Mouse (Mus musculus): ENCODE measurements around the gene Tex11.
A peak's percentile ranks its signal among the peaks of the same experiment; 100 is the strongest.
"Not testable (repeated sequence)": the region's sequence is repeated elsewhere in the genome, so short reads cannot be mapped to it uniquely, and the experiment has no call there.

Tex11 gene

GRCm38 (mm10) chrX:101059541-101059940 is at the start of gene Tex11:
Gene Tex11 (minus strand): TSS chrX:101059667.
- no peak for DNase-seq (ENCODE audit: low spot score)

DNA sequence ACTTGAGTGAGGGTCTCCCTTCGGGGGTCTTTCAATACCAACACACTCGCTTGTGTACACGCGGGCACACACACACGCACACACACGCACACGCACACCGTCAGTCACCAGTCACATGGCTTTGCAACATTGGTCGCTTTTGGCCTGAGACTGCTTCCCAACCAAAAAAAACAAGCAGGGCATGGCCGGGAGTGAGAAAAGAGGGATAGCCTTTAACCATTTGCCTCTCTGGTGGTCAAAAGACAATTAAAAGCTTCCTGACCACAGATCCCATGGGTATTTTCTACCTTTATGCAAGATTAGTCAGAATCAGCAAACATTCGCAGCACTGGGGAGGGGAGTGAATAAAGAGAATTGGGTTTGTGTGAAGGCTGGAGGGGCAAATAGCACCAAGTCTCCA is 26.5 kb upstream of the Tex11 start, which contains the start of gene Slc7a3:
Slc7a3 (minus strand) TSS at position 101 of the 400 bp plus-strand sequence.
- DNase-seq (ENCODE audit: low spot score): no peak

- not testable (repeated sequence) for DNase-seq (ENCODE audit: low spot score)
These were observed 25.7 kb upstream of the Tex11 start for GRCm38 (mm10) chrX:101085211-101085610.

DNA sequence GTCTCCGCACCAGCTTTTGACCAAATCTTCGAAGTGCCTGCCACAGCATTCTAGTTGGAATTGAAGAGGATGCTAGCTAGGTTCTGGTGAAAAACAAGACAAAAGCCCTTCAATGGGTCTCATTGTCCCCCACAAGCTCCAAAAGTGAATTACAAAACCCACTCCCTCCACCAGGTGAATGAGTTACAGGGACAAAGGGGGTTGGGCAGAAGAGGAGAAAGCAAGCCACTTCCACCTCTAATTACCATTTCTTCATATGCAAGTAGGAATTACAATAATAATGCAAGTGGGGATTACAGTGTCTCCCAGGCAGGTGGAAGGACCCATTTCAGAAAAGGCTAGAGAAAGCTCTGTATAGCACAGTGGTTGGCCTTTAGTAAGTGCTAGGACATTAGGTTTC is 24.7 kb upstream of the Tex11 start:
- no peak for DNase-seq (ENCODE audit: low spot score)

- no peak for DNase-seq (ENCODE audit: low spot score)
These were observed 5.8 kb upstream of the Tex11 start for GRCm38 (mm10) chrX:101065245-101065644.

GRCm38 (mm10) chrX:101063503-101063902 is 4.0 kb upstream of the Tex11 start:
- no peak for DNase-seq (ENCODE audit: low spot score)

DNA sequence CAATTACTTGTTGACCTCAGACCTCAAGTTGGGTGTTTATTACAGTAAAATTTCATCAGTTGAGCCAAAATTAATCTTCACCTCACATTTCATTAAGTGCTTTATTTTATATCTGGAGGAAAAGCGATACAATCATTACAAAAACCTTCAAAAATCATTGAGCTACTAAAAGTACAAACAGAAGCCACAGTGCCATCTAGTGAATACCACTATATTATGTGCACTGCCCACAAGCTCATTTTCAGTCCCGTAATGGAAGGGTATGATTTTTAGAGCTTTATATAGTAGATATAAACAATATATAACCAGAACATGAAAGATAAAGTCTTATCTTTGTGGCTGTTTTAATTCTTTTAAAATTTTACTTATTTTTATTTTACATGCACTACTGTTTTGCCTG is 115.8 kb downstream of the Tex11 start:
- DNase-seq (ENCODE audit: low spot score): peak; percentile 5

- no peak for DNase-seq (ENCODE audit: low spot score)
These were observed 220.3 kb downstream of the Tex11 start for GRCm38 (mm10) chrX:100839211-100839610.

DNA sequence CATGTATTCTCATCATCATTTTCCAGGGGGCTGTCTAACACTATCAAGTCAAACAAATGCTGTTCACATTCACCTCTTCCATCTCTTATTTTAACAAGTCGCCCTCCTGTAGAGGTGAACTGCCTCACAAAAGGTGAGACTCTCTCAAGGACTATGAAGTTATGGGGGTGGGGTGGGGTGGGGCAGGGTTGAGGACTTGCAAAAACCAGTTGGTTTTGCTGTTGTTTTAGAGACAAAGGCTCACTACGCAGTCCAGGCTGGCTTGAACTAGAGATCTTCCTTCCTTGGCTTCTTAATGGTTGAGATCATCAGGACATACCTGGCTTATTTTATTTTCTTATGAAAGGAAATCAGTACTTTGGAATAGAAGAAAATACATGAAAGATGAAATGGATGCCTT is 226.7 kb downstream of the Tex11 start:
- no peak for DNase-seq (ENCODE audit: low spot score)

GRCm38 (mm10) chrX:100825557-100825956 is 233.9 kb downstream of the Tex11 start:
- DNase-seq (ENCODE audit: low spot score): no peak

- DNase-seq (ENCODE audit: low spot score): no peak
These were observed 238.3 kb downstream of the Tex11 start for GRCm38 (mm10) chrX:100821149-100821548.

GRCm38 (mm10) chrX:100818681-100819080 is 240.8 kb downstream of the Tex11 start:
- DNase-seq (ENCODE audit: low spot score): no peak

GRCm38 (mm10) chrX:100815766-100816165 is 243.7 kb downstream of the Tex11 start:
- no peak for DNase-seq (ENCODE audit: low spot score)

DNA sequence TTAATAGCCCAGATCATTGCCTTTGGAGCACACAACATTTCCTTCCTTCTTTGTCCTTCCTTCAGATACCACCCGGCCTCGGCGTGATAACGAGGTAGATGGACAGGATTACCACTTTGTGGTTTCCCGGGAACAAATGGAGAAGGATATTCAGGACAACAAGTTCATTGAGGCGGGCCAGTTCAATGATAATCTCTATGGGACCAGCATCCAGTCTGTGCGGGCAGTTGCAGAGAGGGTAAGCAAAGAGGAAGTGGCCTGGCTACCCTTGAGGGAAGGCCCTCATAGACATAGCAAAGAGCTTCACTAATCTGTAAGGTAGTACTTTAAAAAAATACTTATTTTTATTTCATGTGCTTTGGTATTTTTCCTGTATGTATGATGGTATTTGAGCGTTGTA is 245.3 kb downstream of the Tex11 start:
- no peak for DNase-seq (ENCODE audit: low spot score)

DNA sequence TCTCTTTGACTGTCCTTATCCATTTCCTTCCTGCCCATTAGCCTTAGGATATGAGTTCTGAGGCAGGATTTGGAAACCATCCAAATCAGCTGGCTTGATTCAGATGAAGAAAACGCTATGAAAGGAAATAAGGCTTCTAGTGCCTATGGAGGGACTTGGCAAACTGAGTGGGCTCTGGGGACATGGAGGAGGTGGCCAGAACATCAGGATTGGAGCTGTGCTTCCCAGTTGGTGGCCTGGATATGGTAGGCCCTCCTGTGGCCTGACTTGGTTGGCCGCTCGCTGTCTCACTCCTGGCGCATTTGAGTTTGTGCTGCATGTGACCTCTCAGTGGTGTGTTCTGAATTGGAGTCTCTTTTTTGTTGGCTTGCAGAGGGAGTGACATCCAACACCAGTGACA is 248.3 kb downstream of the Tex11 start:
- no peak for DNase-seq (ENCODE audit: low spot score)

- peak; percentile 66 for DNase-seq (ENCODE audit: low spot score)
These were observed 257.4 kb downstream of the Tex11 start for GRCm38 (mm10) chrX:100802034-100802433.

GRCm38 (mm10) chrX:100800643-100801042 is 258.8 kb downstream of the Tex11 start:
- peak; percentile 26 for DNase-seq (ENCODE audit: low spot score)

GRCm38 (mm10) chrX:100797851-100798527 is 261.5 kb downstream of the Tex11 start:
- no peak for DNase-seq (ENCODE audit: low spot score)

DNA sequence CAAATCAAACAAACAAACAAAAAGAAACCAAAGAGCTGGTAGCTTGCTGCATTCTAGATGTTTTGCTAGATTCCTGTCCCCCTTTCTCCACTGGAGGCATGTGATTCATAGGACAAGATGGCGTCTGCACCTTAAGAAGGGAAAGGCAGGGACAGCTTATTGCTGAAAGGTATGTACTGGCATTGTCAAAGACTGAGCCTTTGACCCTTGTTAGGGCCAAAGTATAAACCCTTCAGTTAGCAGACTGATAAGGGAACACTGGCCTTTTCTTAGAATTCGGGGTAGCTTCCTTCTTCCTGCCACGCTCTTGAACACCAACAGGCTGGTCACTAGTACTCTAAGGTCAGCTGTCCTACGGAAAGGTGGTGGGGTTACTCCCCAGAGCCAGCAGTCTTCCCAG is 262.1 kb downstream of the Tex11 start:
- DNase-seq (ENCODE audit: low spot score): no peak

- DNase-seq (ENCODE audit: low spot score): peak; percentile 33
These were observed 262.8 kb downstream of the Tex11 start for GRCm38 (mm10) chrX:100796741-100797090.

- peak; percentile 18 for DNase-seq (ENCODE audit: low spot score)
These were observed 263.3 kb downstream of the Tex11 start for GRCm38 (mm10) chrX:100796041-100796740.

DNA sequence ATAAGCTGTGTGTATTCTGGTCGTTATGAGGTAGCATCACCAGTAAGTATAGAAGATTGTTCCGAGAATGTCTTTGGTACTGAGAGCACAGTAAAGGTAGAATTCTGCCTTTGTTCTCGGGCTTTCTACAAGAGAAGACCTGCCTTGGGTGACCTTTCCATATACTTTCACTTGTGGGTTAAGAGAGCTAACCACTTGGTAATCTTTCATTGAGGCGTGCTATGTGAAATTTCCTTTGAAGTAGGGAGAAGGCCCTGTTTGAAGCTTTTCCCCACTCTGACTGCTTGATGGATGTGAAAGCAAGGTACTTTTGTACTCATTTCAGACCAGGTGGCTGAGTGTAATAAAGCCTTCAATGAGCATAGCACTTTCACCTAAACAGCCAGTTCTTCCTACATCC is 270.1 kb downstream of the Tex11 start:
- DNase-seq (ENCODE audit: low spot score): no peak

Data from lung, postnatal 25 days (tissue).